Mouse (Mus musculus) layer of hippocampus, adult 18-20 months (tissue): Measurements from ENCODE around the gene Mipol1. TPM values are rescaled to one million over a fixed set of nuclear protein-coding genes. Genes with fewer than 3 reads are reported as not detected.
A peak's percentile ranks its signal among the peaks of the same experiment; 100 is the strongest.
"Not testable (repeated sequence)": the region's sequence is repeated elsewhere in the genome, so short reads cannot be mapped to it uniquely, and the experiment has no call there.

Experiments used
- DNase-seq, 2 experiments: peaks; one replicate each; pipeline ENCODE4 v3.0.0; 2022; ENCODE audit warnings: low spot score in 2 of 2
- long read RNA-seq: library from polyadenylated mRNA; stranded (forward); transcript quantifications from one replicate; pipeline ENCODE4 v2.0.0, GENCODE M21; 2021
- total RNA-seq, 2 experiments: library from RNA; stranded (reverse); gene quantifications; 2 replicates each; pipeline ENCODE4 v1.2.3; 2021

The Mipol1 gene
- total RNA-seq: 1 to 10 TPM; 6.0 to 7.4 TPM
- long read RNA-seq, transcript Mipol1-201 (11 exons, 2,117 nt): major isoform, 5 of 10 reads
- long read RNA-seq, partial matches to known transcripts: 0 of 10 reads
- long read RNA-seq, other reads (novel, unspliced or antisense): 4 of 10 reads

DNA sequence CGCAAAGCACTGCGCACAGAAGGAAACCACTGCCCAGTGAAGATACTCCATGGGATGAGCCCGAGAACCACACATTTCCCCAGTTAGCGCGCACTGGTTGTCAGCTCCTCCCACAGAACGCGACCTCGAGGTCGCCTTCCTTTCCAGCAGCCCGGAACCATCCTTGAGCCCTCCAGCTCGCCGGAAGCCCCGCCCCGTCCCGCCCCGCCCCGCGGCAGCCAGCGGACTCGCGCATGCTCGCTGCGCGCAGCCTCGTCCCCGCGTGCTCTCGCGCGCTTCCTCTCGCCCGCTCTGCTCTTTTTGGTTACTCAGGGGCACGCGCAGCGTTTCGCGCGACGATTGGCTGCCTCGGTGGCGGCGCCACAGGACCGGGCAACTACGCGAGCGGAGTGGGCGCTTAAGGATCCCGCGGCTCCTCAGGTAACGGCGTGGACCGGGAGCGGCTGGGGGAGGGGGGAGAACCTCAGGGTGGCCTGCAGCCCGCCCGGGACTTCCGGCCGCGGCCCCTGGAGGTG is at the start of gene Mipol1, which contains the start of gene Prps1l3:
Gene Mipol1 (plus strand): TSS at position 236 of the 515 bp plus-strand sequence.
Gene Prps1l3 (plus strand): TSS at position 221 of the 515 bp plus-strand sequence.
- peak; percentile 83 to 91 for DNase-seq

- DNase-seq: no peak
Measured at GRCm38 (mm10) chr12:57184401-57185147, 45.7 kb upstream of the Mipol1 start.

DNA sequence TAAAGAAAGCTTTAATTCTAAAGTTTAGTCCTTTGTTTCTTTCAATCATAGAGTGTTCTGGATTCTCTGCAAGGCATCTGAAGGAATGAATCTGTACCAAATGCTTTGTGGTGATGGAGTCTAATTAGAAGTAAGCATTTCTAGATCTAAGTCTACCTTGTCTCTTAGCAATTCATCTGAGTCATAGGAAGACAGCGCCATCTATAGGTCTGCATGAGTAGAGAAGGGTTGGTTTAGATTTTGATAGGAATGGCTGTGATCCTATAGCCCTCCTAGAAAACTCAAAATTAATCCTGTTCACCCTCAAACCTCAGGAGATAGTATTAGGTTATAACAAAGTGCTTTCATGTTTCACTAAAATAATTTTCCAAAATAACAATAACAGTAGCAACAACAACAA is 44.8 kb upstream of the Mipol1 start:
- peak in 1 of 2 experiments; percentile 9 for DNase-seq

GRCm38 (mm10) chr12:57186126-57186525 is 44.1 kb upstream of the Mipol1 start:
- DNase-seq: no peak

- no peak for DNase-seq
Measured at GRCm38 (mm10) chr12:57187032-57187431, 43.2 kb upstream of the Mipol1 start.

DNA sequence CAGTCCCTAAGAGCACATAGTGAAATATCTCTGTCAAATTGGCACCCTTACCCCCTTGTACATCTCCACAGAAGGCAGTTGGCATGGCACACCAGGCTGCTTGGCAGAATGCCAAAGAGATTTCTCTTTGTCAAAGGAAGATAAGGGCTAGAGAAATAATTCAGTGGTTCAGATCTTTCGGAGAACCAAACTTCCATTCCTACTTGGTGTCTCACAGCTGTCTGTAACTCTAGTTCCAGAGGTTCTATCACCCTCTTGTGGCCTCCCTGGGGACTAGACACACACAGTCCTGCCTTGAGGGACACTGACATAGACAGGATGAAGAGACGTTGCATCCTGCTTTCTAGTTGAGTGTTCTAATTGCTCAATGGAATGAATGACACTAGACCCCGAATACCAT is 35.6 kb upstream of the Mipol1 start:
- DNase-seq: peak in 1 of 2 experiments; percentile 16

DNA sequence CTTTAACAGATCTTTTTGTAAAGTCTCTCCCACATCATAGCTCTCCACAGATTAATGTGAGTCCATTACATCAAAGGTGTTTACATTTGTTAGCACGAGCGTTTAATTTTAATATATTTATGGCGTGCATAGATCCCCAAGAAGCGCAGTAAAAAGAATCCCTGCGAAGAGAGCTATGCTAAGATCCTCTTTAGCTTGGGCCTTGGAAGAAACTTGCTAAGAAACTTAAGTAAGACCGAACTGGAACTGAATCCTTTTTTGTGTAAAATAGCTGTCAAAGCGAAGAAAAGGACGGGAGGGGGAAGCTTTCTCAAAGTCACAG is 34.0 kb upstream of the Mipol1 start:
- no peak for DNase-seq

DNA sequence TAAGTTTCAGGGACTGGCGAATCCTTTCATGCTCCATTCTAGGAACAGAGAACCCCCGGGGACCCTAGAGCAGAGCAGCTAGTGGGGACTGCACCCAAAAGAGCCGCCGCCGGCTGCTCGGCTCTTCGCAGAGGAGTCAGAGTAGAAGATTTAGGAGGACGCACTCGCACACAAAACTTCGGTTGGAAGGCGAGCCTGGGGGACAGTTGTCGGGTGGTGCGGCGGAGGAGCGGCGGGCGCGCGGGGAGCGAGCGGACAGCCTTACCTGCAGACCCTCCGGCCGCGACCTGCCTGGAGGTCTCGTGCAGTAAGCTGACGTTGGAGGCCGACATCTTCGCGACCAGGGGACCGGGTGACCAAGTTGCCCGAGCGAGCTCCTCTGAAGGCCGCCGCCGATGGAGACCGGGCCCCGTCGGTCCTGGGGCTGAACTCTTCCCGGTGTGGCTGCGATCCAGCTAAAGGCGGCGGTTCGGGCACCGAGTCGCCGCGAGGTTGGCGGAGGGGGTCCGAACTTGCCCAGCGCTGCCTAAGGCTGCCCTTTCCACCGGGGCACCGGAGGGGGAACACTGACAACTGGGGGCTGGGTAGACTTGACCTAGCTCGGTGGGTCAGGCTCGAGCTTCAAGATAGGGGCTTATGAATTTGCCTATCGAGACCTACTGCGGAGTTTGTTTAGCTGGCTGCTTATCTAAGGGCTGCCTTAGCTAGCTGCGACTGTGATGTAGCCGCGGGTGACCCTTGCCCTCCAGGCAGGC is 33.4 kb upstream of the Mipol1 start:
- DNase-seq: no peak

DNA sequence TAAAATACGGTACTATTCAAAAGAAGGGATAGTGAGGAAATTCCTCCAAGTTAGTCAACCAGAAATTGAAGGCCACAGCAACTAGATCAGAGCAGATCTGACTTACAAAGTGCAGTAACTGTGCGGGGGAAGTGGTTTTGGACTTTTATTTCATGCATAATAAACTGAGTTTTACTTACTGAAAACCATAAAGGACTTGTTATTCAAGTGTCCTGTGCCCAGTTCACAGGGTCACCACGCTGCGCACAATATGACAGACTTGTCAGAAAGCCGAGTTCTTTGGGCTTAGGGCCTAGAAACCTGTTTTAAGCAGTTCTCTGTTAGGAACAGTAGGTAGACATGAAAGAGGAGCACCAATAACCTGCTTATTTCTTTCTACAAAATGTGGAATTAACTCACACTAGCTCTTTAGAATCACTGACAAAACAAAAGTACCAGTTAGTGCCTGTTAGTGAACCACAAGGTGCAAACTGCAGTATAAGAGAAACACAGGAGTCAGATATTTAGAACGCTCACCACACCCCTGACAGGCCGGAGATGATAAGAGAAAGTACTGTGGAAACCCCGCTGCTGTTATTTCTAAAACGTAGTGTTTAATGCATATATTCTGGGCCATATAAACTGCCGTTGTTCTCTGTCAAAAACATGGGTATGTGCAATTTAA is 32.7 kb upstream of the Mipol1 start, which contains the start of gene Slc25a21:
Gene Slc25a21 (minus strand): TSS at position 110 of the 664 bp plus-strand sequence.
- no peak for DNase-seq

GRCm38 (mm10) chr12:57198269-57198668 is 32.0 kb upstream of the Mipol1 start:
- DNase-seq: no peak

DNA sequence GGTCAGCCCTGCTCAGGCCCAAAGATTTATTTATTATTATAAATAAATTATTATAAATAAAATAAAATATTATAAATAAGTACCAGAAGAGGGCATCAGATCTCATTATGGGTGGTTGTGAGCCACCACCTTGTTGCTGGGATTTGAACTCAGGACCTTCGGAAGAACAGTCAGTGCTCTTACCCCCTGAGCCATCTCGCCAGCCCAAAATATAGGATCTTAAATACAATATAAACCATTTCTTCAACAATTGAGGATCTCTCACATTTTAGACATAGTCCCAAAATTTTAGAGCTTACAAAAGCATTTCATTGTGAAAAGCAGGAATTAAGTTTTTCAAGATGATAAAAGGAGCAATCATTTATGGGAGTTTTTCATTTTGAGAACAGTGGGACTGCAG is 30.8 kb upstream of the Mipol1 start:
- no peak for DNase-seq

DNA sequence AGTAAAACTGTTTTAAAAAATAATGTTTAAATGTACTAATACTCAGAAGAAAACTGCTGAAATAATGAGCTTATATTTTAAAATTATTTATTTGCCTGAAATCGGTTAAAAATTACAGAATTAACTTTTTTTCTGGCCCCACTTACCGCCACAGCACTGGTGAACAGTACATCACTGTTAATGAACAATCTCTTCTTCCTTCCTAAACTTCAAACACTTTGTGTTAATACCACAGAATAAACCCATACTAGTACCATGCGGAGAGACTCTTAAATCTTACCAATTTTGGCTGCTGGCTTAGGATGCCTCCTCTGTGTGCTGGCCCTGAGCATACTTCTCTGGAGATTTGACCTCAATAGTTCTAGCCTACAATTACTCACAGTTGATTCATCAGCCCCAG is 28.3 kb upstream of the Mipol1 start:
- no peak for DNase-seq

- no peak for DNase-seq
Measured at GRCm38 (mm10) chr12:57204276-57204851, 25.9 kb upstream of the Mipol1 start.

DNA sequence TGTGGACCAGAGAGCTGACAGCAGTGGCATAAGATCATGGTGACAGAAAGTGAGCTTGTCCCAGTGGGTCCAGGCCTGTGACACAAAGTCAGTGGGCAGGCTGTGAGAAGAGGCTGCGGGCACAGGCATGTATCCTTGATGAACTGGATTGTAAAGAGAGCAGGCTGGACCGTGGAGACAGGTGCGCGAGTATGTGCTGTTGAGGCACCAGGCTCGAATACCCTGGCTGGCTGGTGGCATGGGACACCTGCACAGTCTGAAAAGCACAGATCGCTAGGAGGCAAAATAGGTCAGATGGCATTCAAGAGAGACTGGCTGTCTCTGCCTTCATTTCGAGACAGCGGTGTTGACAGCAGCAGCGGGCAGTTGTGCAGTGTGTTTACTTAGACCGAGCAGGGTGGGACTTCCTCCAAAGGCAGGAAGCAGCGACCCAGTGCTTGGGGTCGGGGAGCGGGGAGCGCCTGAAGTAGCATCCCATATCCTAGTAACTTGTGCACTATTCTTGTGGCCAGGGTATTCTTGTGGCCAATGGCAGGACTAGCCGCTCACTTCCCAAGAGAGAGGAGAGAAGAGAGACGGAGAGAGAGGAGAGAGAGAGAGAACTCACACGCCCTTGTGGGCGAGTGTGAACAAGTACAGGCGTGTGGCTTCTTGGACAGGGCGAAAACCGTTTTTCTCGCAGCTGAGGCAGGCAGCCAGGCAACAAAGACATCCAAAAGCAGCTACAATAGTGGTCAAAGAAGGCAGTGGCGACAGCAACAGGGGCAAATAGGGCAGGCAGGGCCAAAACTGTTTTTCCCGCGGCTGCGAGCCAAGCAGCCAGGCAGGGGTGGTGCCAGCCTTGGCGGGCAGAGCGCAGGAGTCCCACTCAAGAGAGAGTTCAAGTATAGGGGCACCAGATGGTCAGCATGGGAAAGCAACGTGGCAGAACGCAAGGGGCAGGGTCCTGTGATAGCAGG is 18.6 kb upstream of the Mipol1 start:
- peak in 1 of 2 experiments; percentile 22 for DNase-seq

GRCm38 (mm10) chr12:57212463-57212862 is 17.8 kb upstream of the Mipol1 start:
- DNase-seq: not testable (repeated sequence)

GRCm38 (mm10) chr12:57226411-57226810 is 3.8 kb upstream of the Mipol1 start:
- no peak for DNase-seq

DNA sequence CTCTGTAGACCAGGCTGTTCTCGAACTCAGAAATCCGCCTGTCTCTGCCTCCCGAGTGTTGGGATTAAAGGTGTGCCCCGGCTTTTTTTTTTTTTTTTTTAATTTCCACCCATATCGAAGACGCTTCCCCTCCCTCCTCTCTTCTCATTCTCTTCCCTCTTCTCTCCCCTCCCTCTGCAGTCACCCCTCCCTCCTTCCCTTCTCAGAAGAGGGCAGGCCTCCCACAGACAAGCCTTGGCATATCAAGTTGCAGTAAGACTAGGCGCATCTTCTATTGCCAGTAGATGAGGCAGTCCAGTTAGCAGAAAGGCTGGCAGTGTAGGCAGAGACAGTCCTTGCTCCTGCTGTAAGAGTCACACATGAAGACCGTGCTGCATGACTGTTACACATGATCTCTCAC is 2.5 kb upstream of the Mipol1 start:
- DNase-seq: no peak

DNA sequence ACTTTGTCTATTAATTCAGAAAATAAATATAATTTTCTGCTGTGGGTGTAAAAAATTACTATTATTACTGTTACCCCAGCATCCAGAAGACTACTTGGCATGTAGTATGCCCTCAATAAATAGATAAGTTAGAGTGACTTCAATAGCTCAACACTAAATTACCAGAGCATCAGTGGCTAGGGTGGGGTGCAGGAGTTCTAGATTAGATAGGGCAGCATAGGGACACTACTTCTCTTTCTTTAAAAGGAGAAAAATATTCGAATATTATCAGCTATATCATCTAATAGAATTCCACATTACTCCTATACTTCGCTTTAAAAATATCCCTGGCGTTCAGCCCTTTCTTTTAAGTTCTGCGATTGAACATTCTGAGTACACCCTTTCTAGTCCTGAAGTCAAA is 524 bp upstream of the Mipol1 start:
- DNase-seq: no peak

DNA sequence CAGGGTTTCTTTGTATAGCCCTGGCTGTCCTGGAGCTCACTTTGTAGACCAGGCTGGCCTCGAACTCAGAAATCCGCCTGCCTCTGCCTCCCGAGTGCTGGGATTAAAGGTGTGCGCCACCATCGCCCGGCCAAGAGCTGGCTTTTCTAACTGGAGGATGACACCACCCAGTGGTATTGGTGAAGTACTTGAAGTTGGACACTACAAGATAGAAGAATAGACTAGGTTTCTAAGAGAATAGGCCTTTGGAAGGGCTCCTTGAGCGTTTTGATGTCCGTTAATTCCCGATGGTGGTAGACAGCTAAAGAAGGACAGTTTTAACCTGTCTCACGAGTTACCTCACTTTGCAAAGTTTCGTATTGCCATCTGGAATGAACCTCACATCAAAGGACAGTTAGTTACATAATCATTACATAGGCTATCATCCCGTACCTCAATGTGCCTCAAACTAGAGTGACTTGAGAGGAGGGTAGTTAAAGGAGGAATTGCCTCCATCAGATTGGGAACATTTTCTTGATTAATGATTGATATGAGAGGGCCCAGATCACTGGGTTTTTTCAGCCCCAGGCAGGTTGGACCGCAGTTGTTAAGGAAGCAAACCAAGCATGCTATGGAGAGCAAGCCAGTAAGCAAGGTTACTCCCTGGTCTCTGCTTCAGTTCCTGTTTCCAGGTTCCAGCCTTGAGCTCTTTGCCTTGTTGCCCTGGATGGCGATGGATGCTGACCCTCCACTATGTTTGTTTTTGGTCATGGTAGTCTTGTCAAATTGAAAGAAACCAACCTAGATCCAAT is 1.1 kb downstream of the Mipol1 start:
- peak in 1 of 2 experiments; percentile 17 for DNase-seq
